Mouse (Mus musculus) kidney, adult 11 months (tissue): ENCODE results near the gene Defa37.
"Not testable (repeated sequence)": the region's sequence is repeated elsewhere in the genome, so short reads cannot be mapped to it uniquely, and the experiment has no call there.

ENCODE experiments used
- DNase-seq: peaks from one replicate; pipeline ENCODE4 v3.0.0; 2022

Defa37 gene

GRCm38 (mm10) chr8:21565086-21565485 is at the start of gene Defa37:
Gene Defa37, plus strand, starts transcription at chr8:21565386.
- not testable (repeated sequence) for DNase-seq

- not testable (repeated sequence) for DNase-seq
Measured at GRCm38 (mm10) chr8:21528732-21529131, 36.5 kb upstream of the Defa37 start, which contains the start of gene Defa32. Gene Defa32, plus strand, starts transcription at chr8:21529032.

DNA sequence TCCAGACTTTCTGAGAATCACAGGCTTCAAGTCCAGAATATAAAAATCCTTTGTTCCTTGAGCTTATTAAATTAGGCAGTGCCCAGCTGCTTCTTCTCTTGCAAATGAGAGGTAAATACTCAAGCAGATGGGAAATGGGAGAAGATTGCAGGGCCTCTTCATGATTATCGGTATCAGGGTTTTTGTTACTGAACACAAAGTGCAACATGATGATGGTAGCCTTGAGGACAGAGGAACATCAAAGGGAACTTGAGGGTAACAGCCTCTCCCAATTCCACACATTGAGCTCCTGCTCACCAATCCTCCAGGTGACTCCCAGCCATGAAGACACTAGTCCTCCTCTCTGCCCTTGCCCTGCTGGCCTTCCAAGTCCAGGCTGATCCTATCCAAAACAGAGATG is 17.5 kb downstream of the Defa37 start, which contains the start of gene Defa28:
Gene Defa28 (plus strand): TSS at position 301 of the 400 bp plus-strand sequence.
- not testable (repeated sequence) for DNase-seq

GRCm38 (mm10) chr8:21594408-21594807 is 29.2 kb downstream of the Defa37 start, which contains the start of gene Gm7861:
Gene Gm7861, minus strand, starts transcription at chr8:21594508.
- DNase-seq: not testable (repeated sequence)
